Mouse (Mus musculus) Patski (cell line): Measurements from ENCODE around the gene Trmu. TPM values are rescaled to one million over a fixed set of nuclear protein-coding genes. Genes with fewer than 3 reads are reported as not detected.
"Not testable (repeated sequence)": the region's sequence is repeated elsewhere in the genome, so short reads cannot be mapped to it uniquely, and the experiment has no call there.

ENCODE experiments used
- ATAC-seq: fragments of 100-300 bp; one replicate; pipeline ENCODE4 v1.8.0; 2021
- CTCF ChIA-PET: fragments of 350-600 bp; sonication (Branson Sonifier 250); formaldehyde crosslinking; loops from one replicate; lab custom pipeline; 2022; ENCODE audit warnings: inconsistent platforms; lab: Charles Lee
- POLR2A ChIA-PET: fragments of 350-600 bp; sonication (Branson Sonifier 250); formaldehyde crosslinking; loops from one replicate; lab custom pipeline; 2022; ENCODE audit warnings: antibody characterized with exemption, inconsistent platforms; lab: Charles Lee
- DNase-seq: peaks from one replicate; pipeline ENCODE4 v3.0.0-alpha.2; 2011; ENCODE audit warnings: low read depth, low spot score
- H3K27me3 ChIP-seq: fragments of 371-371 bp; one replicate; pipeline ENCODE4 v1.5.1; 2021
- CTCF ChIP-seq: fragments of 100-300 bp; IDR thresholded peaks from one replicate; pipeline ENCODE4 v1.5.1; 2021
- in situ Hi-C: fragments of 300-500 bp; cut with MboI; formaldehyde crosslinking; loops from 3 replicates; pipeline ENCODE4 v1.11.1; 2018; ENCODE audit warnings: low pct_unique_long_range_greater_than_20kb, mixed read lengths
- polyA plus RNA-seq: library from polyadenylated mRNA; unstranded; gene quantifications from one replicate; pipeline ENCODE4 v1.2.3, GENCODE M21; 2021

The Trmu gene
- polyA plus RNA-seq, 1 experiment from 2014 or later: 22.9 TPM

DNA sequence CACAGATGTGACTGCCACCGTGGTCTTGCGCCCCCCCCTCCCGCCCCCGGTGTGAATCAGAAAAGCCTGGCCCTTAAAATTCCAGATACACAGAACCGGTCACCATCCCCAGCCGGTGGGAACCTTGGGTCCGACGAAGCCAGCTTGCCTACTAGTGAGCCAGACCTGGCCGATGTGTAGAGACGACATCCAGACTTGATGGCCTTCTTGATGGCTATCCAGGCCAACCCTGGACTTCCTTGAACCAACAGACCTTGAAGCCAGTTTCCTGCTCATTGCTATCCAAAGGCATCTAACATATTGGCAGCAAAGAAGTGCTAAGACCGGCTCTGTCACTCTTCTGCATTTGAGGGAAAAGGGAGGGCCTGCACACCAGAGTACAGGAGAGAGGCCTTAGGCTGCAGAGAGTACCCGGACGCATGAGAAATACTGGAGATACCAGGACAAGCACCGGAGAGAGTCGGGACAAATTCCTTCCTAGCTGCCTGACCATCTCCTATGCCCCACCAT is 20.1 kb upstream of the Trmu start:
- no peaks in the 10 kb centered on the region for H3K27me3 ChIP-seq
- ChIA-PET CTCF (interaction anchor here (2.5 kb wide), 1 partner anchor 9 kb away, joined by 11 read pairs; no protein-coding TSS in a partner anchor), POLR2A (interaction anchor here (0.9 to 1.1 kb wide), 2 partner anchors 20 to 254 kb away, joined by 3 read pairs; partner anchors contain the start of gene Trmu)
- ATAC-seq (peak; percentile 23), DNase-seq (no peak)
- in situ Hi-C loops: no loop called here
- no peak for TF ChIP-seq CTCF

DNA sequence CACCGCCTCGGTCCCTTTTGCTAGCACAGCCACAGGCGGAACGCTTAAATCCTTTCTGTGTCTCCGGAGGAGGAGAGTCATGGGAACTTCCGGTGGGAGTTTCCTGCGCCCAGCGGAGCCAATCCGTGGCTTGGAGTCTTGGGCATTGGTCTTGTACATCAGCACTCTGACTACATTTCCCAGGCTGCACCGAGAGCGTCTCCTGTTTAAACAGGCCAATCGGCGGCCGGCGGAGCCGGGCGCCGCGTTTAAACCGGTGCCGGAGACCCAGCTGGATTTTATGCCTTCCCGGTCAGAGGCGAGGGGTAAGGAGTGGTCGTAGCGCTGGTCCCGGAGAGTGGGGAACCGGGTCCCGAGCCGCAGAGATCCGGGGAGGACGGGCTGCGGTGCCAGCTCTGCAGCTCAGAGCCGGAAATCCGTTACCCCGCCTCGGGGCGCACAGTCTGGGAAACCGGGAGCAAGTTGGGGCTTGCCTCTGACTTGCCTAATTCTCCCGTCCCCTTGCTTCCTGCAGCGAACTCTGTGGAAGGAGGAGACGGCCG is 19.6 kb upstream of the Trmu start, which contains the start of gene Gtse1:
TSS of gene Gtse1 (plus strand) at position 256 of the 542 bp plus-strand sequence.
- ChIA-PET CTCF (interaction anchor here (2.5 kb wide), 1 partner anchor 8 kb away, joined by 11 read pairs; no protein-coding TSS in a partner anchor), POLR2A (interaction anchor here (0.9 to 1.1 kb wide), 2 partner anchors 19 to 254 kb away, joined by 3 read pairs; partner anchors contain the start of gene Trmu)
- no peaks in the 10 kb centered on the region for H3K27me3 ChIP-seq
- no peak for TF ChIP-seq CTCF
- in situ Hi-C loops: no loop called here
- DNase-seq (peak; percentile 68), ATAC-seq (peak; percentile 90)

DNA sequence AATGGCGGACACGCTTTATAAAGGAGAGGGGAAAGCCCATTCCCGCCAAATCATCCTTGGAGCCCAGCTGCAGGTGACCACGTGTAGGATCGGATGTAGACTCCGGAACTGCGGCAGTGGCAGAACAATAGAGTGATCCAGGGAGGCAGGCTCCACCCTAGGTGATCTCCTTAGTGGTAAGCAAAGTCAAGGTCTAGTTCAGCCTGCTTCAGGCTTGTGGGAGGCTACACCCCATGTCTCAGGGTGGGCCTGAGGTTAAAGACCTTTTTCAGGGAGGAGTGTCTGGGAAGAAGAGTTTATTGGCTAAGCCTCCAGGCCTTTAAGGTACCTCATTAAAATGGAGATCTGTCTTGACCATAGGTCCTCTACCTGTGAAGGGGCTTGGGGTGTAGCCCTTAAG is 13.2 kb upstream of the Trmu start:
- in situ Hi-C loops: loop anchor here (5.0 kb wide), 2 partner anchors 149 to 254 kb away; no protein-coding TSS in a partner anchor
- POLR2A ChIA-PET, H3K27me3 ChIP-seq, CTCF ChIA-PET, ATAC-seq, DNase-seq: not testable (repeated sequence)

DNA sequence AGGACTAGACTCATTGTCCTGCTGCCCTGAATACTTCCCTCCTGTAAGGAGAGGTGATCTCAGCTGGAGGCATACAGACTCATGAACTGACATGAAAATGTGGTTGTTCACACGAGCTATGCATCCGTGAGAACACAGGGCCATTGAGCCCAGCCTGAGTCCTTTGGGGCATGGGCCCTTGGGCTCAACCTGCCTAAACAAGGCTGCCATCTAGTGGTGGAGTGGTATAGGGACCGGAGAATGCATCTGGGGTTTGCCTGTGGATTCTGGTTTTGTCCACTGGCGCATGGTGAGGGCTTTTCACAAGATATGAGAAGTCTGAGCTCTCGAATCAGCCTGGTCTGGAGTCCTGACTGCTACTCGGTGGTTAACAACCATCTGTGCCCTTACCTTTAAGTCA is 11.4 kb upstream of the Trmu start:
- H3K27me3 ChIP-seq: no peaks in the 10 kb centered on the region
- no peak for TF ChIP-seq CTCF
- ATAC-seq (peak; percentile 64), DNase-seq (no peak)
- POLR2A ChIA-PET: interaction anchor here (1.5 kb wide), 1 partner anchor 149 kb away, joined by 3 read pairs; no protein-coding TSS in a partner anchor
- in situ Hi-C loops: loop anchor here (5.0 kb wide), 2 partner anchors 150 to 255 kb away; no protein-coding TSS in a partner anchor
- CTCF ChIA-PET: interaction anchor here (0.6 to 2.7 kb wide), 20 partner anchors 8 to 275 kb away, joined by 3 to 15 read pairs (median 4); partner anchors contain the start of genes Gtse1 and Trmu

DNA sequence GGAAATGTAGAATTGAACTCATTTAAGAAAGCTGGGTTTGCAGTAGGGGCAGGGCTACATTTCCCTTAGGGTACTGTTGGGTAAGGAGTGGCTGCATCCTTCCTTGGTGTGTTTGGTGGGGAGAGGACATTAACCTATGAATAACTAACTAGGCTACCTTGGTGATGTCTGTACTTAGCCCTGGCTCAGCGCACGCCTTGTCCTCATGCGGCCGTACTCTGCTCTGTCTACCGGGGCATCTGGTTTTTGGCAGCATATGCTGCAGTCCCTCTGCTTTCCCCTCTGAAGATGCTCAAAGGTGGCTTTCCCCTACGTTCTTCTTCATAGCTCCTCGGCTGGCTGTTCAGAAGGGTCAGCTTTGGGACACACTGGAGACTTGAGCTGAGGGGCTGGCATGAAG is 1.8 kb upstream of the Trmu start:
- H3K27me3 ChIP-seq: no peaks in the 10 kb centered on the region
- ATAC-seq (no peak), DNase-seq (no peak)
- CTCF ChIA-PET: interaction anchor here (1.2 kb wide), 1 partner anchor 9 kb away, joined by 8 read pairs; no protein-coding TSS in a partner anchor
- in situ Hi-C loops: no loop called here
- POLR2A ChIA-PET: no interaction called here
- TF ChIP-seq CTCF: no peak

DNA sequence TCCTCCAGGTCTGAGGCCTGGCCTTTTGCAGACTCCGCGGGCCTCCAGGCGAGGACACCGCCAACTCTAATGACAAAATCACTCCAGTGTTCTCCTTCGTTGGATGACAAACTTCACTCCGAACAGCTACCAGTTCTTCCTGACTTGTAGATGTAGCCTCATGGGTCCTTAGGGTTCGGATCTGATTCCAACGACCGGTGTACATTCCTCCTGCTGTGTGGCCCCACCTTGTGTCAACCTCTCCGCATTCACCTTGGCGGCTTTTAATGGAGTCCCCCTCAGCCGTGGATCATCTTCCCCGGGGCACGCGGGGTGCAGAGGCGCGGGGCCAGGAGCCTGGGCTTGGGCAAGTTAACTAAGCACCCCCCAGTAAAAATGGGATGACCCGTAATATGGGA is 385 bp downstream of the Trmu start:
- in situ Hi-C loops: no loop called here
- no peak for DNase-seq

DNA sequence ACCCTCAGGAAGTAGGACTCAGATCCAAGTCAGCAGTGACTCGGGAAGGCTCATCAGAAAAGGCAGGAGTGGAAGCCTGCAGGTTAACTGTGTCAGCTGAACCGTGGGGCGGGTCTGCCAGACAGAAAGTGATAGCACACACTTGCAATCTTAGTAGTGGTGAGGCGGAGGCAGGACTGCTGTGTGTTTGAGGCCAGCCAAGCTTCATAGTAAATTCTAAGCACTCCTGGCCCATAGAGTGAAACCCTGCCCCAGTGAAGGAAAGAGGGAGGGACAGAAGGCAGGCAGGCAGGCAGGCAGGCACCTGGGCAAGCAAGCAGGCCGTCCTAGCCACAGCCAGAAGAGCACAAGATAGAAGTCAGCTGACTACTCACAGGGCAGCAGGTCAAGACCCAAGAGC is 6.5 kb downstream of the Trmu start:
- no peak for ATAC-seq
- TF ChIP-seq CTCF: no peak
- in situ Hi-C loops: no loop called here
- no peak for DNase-seq
- H3K27me3 ChIP-seq: no peaks in the 10 kb centered on the region
- ChIA-PET POLR2A (no interaction called here), CTCF (no interaction called here)

More for the DNA sequence above, 385 bp downstream of the Trmu start:
- TF ChIP-seq CTCF: no peak
- H3K27me3 ChIP-seq: no peaks in the 10 kb centered on the region
- CTCF ChIA-PET: interaction anchor here (0.8 to 1.0 kb wide), 3 partner anchors 12 to 175 kb away, joined by 3 to 4 read pairs (median 3); no protein-coding TSS in a partner anchor
- ATAC-seq: no peak
- POLR2A ChIA-PET: interaction anchor here (0.9 to 1.4 kb wide), 2 partner anchors 20 to 157 kb away, joined by 3 read pairs; partner anchors contain the start of gene Gtse1

DNA sequence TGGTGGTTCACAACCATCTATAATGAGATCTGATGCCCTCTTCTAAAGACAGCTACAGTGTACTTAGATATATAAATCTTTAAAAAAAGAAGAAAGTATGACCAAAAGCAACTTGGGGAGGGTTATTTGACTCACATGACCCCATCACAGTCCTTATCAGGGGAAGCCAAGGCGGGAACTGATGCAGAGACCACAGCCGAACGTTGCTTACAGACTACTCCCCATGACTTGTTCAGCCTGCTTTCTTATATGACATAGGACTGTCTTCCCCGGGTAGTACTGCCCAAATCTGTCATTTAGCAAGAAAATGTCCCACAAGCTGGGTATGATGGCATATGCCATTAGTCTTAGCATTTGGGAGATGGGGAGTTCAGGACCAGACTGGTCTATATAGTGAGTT is 10.1 kb downstream of the Trmu start:
- no peaks in the 10 kb centered on the region for H3K27me3 ChIP-seq
- POLR2A ChIA-PET: no interaction called here
- CTCF ChIA-PET: no interaction called here
- no peak for TF ChIP-seq CTCF
- in situ Hi-C loops: no loop called here
- no peak for DNase-seq
- no peak for ATAC-seq

DNA sequence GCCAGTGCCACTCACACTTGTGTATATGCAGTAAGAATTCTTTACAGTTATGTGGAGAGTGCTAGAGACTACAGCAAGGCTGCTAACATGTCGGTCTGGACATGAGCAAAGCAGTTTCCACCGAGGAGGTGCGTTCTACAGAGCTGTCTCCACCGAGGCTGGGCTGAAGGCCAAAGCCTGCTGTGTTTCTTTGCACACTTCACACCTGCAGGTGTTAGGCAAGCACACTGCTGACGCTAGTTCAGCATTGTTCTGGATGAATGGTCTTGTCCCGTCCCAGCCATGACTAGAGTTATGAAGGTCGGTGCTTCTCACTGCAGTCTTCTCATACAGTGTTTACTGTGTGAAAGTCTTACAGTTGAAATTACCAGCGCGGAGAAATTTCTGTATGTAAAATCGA is 12.9 kb downstream of the Trmu start:
- ATAC-seq (no peak), DNase-seq (no peak)
- ChIA-PET POLR2A (no interaction called here), CTCF (interaction anchor here (2.0 kb wide), 1 partner anchor 22 kb away, joined by 6 read pairs; no protein-coding TSS in a partner anchor)
- in situ Hi-C loops: no loop called here
- H3K27me3 ChIP-seq: no peaks in the 10 kb centered on the region
- TF ChIP-seq CTCF: no peak

DNA sequence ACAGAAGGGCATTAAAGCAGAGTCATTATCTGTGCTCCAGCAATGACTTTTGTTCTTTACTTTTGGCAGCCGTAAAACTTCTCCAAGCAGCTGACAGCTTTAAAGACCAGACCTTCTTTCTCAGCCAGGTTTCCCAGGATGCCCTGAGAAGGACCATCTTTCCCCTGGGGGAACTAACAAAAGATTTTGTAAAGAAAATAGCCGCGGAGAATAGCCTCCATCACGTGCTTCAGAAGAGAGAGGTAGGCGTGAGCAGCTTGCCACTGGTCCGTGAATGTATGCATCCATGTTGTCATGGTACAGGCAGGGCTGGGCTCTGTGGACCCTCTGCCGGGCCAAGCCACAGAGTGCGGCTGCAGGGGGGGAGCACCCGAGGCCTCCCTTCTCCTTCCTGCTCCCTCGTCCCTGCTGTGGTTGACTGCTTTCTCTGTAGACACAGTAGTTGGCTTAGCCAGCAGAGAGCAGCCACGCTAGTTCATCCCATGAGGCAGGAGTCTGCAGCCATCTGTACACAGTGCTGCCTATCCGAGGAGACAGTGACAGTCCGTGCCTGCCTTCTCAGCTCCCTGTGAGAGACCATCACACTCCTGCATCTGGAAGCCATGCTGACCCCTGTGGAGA is 13.5 kb downstream of the Trmu start:
- CTCF ChIA-PET: interaction anchor here (0.9 to 2.0 kb wide), 2 partner anchors 11 to 21 kb away, joined by 3 to 6 read pairs; no protein-coding TSS in a partner anchor
- no peaks in the 10 kb centered on the region for H3K27me3 ChIP-seq
- POLR2A ChIA-PET: no interaction called here
- no peak for TF ChIP-seq CTCF
- DNase-seq (no peak), ATAC-seq (no peak)
- in situ Hi-C loops: no loop called here
